Mouse (Mus musculus): ENCODE data around the gene Med13l. TPM values are rescaled to one million over a fixed set of nuclear protein-coding genes. Genes with fewer than 3 reads are reported as not detected.
A peak's percentile ranks its signal among the peaks of the same experiment; 100 is the strongest.

The Med13l gene
- polyA plus RNA-seq, 1 experiment from 2014 or later: 23.9 TPM

- peak overlapping the region; percentile 97 for H3K27ac ChIP-seq (replicated peaks)
- peak; percentile 92 for ATAC-seq (replicated peaks)
- H3K9me3 ChIP-seq: no peaks in the 10 kb centered on the region
- H3K27me3 ChIP-seq: no peaks in the 10 kb centered on the region
- H3K4me2 ChIP-seq (replicated peaks): peak overlapping the region; percentile 51
- no peaks in the 10 kb centered on the region for H3K36me3 ChIP-seq
- peaks cover 34% of the 10 kb centered on the region for H3K4me1 ChIP-seq
- peak overlapping the region; percentile 84 for H3K9ac ChIP-seq (replicated peaks)
- WGBS: 1% methylated on average over 61 of the region's 101 CpGs
- H3K4me3 ChIP-seq: peak overlapping the region; percentile 85
Measured at GRCm38 (mm10) chr5:118559584-118560384, 695 bp upstream of the Med13l start.

GRCm38 (mm10) chr5:118561086-118561987 is 858 bp downstream of the Med13l start:
- peak overlapping the region; percentile 97 for H3K27ac ChIP-seq (replicated peaks)
- 1% methylated on average over 58 of the region's 59 CpGs for WGBS
- no peaks in the 10 kb centered on the region for H3K9me3 ChIP-seq
- peak overlapping the region; percentile 85 for H3K4me3 ChIP-seq
- H3K36me3 ChIP-seq: no peaks in the 10 kb centered on the region
- H3K4me2 ChIP-seq (replicated peaks): peak overlapping the region; percentile 53
- no peaks in the 10 kb centered on the region for H3K27me3 ChIP-seq
- no peak; the same call in 1 of the 2 replicates for ATAC-seq (replicated peaks)
- peaks cover 50% of the 10 kb centered on the region for H3K4me1 ChIP-seq
- peak overlapping the region; percentile 84 for H3K9ac ChIP-seq (replicated peaks)

GRCm38 (mm10) chr5:118562206-118562605 is 1.7 kb downstream of the Med13l start:
- peak overlapping the region; percentile 84 for H3K9ac ChIP-seq (replicated peaks)
- peaks cover 57% of the 10 kb centered on the region for H3K4me1 ChIP-seq
- ATAC-seq (replicated peaks): no peak
- H3K4me2 ChIP-seq (replicated peaks): peak overlapping the region; percentile 53
- H3K9me3 ChIP-seq: no peaks in the 10 kb centered on the region
- H3K27me3 ChIP-seq: no peaks in the 10 kb centered on the region
- peak overlapping the region; percentile 85 for H3K4me3 ChIP-seq
- no peak overlapping the region for H3K27ac ChIP-seq (replicated peaks)
- WGBS: 33% methylated on average over 3 of the region's 3 CpGs
- H3K36me3 ChIP-seq: no peaks in the 10 kb centered on the region

GRCm38 (mm10) chr5:118563590-118563989 is 3.1 kb downstream of the Med13l start:
- no peaks in the 10 kb centered on the region for H3K27me3 ChIP-seq
- no peaks in the 10 kb centered on the region for H3K36me3 ChIP-seq
- 19% methylated on average over 6 of the region's 6 CpGs for WGBS
- peak overlapping the region; percentile 7; the same call in 1 of the 2 replicates for H3K4me3 ChIP-seq
- no peak overlapping the region for H3K9ac ChIP-seq (replicated peaks)
- H3K4me1 ChIP-seq: peaks cover 70% of the 10 kb centered on the region
- H3K4me2 ChIP-seq (replicated peaks): 0 out of 2 replicates have a peak overlapping the region, but pooled peaks have one; percentile 2
- no peaks in the 10 kb centered on the region for H3K9me3 ChIP-seq
- ATAC-seq (replicated peaks): no peak
- H3K27ac ChIP-seq (replicated peaks): no peak overlapping the region

DNA sequence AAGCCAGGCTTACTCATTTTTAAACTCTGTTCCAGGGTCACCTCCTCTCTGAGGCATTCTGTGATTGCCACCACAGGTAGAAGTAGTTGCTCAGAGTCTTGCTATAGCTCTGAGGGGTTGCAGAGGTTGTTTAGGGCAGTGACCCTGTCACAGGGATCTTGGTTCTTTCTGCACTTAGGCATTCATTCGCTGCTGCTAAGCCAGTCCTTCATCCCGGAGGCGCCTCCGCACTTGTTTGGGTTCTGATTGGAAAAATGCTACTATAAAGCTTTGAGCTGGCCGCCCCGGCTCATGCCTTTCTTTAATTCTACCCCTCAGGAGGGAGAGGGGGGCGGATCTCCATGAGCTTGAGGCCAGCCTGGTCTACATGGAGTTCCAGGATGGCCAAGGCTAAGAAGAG is 6.9 kb downstream of the Med13l start:
- Histone ChIP-seq H3K27me3 (no peaks in the 10 kb centered on the region), H3K36me3 (no peaks in the 10 kb centered on the region), H3K9ac (replicated peaks) (no peak overlapping the region), H3K27ac (replicated peaks) (no peak overlapping the region), H3K9me3 (no peaks in the 10 kb centered on the region), H3K4me1 (peaks cover 91% of the 10 kb centered on the region), H3K4me3 (no peak overlapping the region), H3K4me2 (replicated peaks) (no peak overlapping the region)
- 19% methylated on average over 7 of the region's 7 CpGs for WGBS
- ATAC-seq (replicated peaks): no peak

GRCm38 (mm10) chr5:118569017-118569416 is 8.5 kb downstream of the Med13l start:
- H3K9ac ChIP-seq (replicated peaks): no peak overlapping the region
- no peaks in the 10 kb centered on the region for H3K27me3 ChIP-seq
- no peak overlapping the region for H3K4me3 ChIP-seq
- WGBS: 43% methylated on average over 3 of the region's 3 CpGs
- H3K4me2 ChIP-seq (replicated peaks): no peak overlapping the region
- no peak overlapping the region for H3K27ac ChIP-seq (replicated peaks)
- H3K9me3 ChIP-seq: no peaks in the 10 kb centered on the region
- H3K4me1 ChIP-seq: peaks cover 91% of the 10 kb centered on the region
- ATAC-seq (replicated peaks): no peak
- no peaks in the 10 kb centered on the region for H3K36me3 ChIP-seq

DNA sequence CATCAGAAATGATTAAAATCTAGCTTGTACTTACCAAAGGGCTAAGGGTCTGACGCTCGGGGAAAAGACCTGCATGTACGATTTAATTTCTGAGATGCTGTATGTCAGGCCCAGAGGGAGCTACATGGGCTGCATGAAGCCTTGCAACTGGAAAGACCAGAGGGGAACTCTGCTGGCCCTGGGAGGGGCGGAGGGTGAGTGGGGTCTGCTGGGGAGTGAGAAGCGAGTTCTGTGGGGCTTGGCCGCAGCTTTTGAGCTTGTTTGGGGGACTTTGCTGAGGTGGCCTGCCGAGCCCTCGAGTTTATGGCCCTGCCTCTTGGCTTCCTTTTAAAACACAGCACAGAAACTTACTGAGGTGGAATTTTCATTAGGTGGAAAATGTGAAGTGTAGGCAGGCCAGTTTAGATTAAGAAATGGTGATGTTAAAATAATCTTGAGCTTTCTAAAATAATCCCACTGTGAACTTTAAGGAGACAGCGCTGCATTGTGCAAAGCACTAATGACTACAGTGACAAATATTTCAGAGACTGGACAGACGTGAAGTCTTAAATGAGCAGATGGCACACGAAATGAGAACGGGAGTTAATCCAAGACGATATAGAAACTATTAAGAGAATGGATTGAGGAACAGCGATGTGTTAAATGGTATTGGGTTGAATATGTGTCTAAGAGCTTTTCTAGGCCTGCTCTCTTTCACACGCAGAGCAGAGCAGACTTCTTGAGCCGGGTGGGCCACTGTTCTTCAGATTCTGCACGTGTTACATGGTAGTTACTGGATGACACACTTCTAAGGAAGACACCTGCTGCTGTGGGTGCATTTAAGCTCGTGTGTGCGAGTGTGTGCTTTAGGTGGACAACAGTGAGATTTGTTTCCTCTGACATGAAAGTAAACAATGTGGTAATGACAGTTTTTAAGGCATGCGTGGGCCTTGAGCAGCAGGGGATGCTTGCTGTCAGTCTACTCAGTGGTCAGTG is 9.4 kb downstream of the Med13l start:
- H3K9ac ChIP-seq (replicated peaks): no peak overlapping the region
- H3K27me3 ChIP-seq: no peaks in the 10 kb centered on the region
- 42% methylated on average over 20 of the region's 20 CpGs for WGBS
- H3K4me1 ChIP-seq: peaks cover 92% of the 10 kb centered on the region
- H3K27ac ChIP-seq (replicated peaks): peak overlapping the region; percentile 50
- H3K4me3 ChIP-seq: no peak overlapping the region
- no peak for ATAC-seq (replicated peaks)
- H3K4me2 ChIP-seq (replicated peaks): no peak overlapping the region
- no peaks in the 10 kb centered on the region for H3K36me3 ChIP-seq
- H3K9me3 ChIP-seq: no peaks in the 10 kb centered on the region

GRCm38 (mm10) chr5:118571504-118571903 is 11.0 kb downstream of the Med13l start:
- H3K4me3 ChIP-seq: no peak overlapping the region
- no peaks in the 10 kb centered on the region for H3K27me3 ChIP-seq
- H3K36me3 ChIP-seq: no peaks in the 10 kb centered on the region
- 50% methylated on average over 4 of the region's 4 CpGs for WGBS
- no peak overlapping the region for H3K4me2 ChIP-seq (replicated peaks)
- no peaks in the 10 kb centered on the region for H3K9me3 ChIP-seq
- no peak overlapping the region for H3K9ac ChIP-seq (replicated peaks)
- no peak for ATAC-seq (replicated peaks)
- H3K4me1 ChIP-seq: peaks cover 88% of the 10 kb centered on the region
- H3K27ac ChIP-seq (replicated peaks): no peak overlapping the region

GRCm38 (mm10) chr5:118574236-118574635 is 13.8 kb downstream of the Med13l start:
- Histone ChIP-seq H3K27ac (replicated peaks) (no peak overlapping the region), H3K4me1 (peaks cover 87% of the 10 kb centered on the region), H3K4me3 (no peak overlapping the region), H3K9me3 (no peaks in the 10 kb centered on the region), H3K9ac (replicated peaks) (no peak overlapping the region), H3K36me3 (no peaks in the 10 kb centered on the region), H3K4me2 (replicated peaks) (no peak overlapping the region), H3K27me3 (no peaks in the 10 kb centered on the region)
- WGBS: 65% methylated on average over 3 of the region's 3 CpGs
- no peak for ATAC-seq (replicated peaks)

DNA sequence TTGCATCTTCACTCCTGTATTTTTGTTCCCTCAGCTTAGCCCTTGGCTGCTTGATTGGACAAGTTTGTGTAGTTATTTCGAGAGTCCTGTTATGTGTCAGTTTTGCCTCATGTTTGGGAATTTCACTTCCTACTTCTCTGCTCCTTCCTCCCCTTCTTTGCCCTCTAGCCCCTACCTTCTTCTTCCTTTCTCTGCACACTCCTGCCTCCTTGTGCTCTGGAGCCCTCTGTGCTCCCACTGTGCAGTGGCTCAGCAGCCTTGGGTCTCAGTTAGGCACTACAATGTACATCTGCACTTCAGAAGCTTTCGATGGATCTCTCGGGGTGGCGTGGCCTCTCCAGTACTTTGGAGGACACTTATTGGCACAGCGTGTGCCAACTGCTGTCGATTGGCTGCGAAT is 14.5 kb downstream of the Med13l start:
- H3K36me3 ChIP-seq: no peaks in the 10 kb centered on the region
- no peak for ATAC-seq (replicated peaks)
- 57% methylated on average over 7 of the region's 7 CpGs for WGBS
- H3K4me3 ChIP-seq: no peak overlapping the region
- H3K9me3 ChIP-seq: no peaks in the 10 kb centered on the region
- no peak overlapping the region for H3K9ac ChIP-seq (replicated peaks)
- H3K4me1 ChIP-seq: peaks cover 84% of the 10 kb centered on the region
- H3K4me2 ChIP-seq (replicated peaks): no peak overlapping the region
- no peak overlapping the region for H3K27ac ChIP-seq (replicated peaks)
- no peaks in the 10 kb centered on the region for H3K27me3 ChIP-seq

DNA sequence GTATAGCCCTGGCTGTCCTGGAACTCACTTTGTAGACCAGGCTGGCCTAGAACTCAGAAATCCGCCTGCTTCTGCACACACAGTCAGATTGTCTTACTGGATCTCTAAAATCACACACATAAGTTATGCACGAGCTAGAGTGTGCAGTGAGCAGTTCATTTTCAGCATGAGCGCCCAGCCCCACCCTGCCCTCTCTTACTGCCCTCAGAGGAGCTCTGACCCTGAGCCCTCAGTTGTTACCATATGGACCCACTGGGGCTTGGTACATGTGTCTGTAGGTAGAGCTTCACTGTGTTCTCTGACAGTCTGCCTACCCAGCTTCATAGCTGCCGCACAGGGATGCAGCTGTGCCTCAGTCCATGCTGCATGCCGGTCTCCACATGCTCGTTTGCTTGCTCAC is 15.4 kb downstream of the Med13l start:
- Histone ChIP-seq H3K9ac (replicated peaks) (no peak overlapping the region), H3K4me1 (peaks cover 76% of the 10 kb centered on the region)
- ATAC-seq (replicated peaks): no peak

More for the DNA sequence above, 15.4 kb downstream of the Med13l start:
- Histone ChIP-seq H3K36me3 (no peaks in the 10 kb centered on the region), H3K4me2 (replicated peaks) (no peak overlapping the region), H3K4me3 (no peak overlapping the region), H3K27me3 (no peaks in the 10 kb centered on the region), H3K27ac (replicated peaks) (no peak overlapping the region), H3K9me3 (no peaks in the 10 kb centered on the region)
- whole genome bisulfite sequencing: 62% methylated on average over 6 of the region's 6 CpGs
